Mouse (Mus musculus): ENCODE data around the gene Bcap29. TPM values are rescaled to one million over a fixed set of nuclear protein-coding genes. Genes with fewer than 3 reads are reported as not detected.
"Not testable (repeated sequence)": the region's sequence is repeated elsewhere in the genome, so short reads cannot be mapped to it uniquely, and the experiment has no call there.

Gene Bcap29
- polyA plus RNA-seq, 1 experiment from 2014 or later: 30.0 TPM

DNA sequence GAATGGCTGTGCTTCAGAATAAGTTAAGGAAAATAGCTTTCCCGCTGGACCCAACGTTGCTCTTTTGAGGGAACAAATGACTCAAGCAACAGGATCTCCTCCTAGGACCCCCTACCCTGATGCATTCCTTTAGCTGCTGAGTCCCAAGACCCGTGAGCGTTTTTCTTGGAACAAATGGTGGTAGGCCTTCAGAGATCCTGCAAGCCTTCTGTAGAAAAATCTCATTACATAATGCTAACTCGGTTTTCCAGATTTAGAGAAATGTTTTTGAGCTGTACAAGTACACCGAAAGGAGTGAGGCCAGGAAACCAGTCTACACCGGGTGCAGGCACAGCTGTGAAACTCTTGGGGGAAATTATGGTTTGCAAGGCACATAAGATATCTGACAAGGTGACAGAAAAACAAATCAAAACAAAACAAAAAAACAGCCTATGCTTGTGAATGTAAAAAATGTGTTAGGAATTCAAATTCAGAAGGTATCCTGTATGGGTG, 53.1 kb downstream of the Bcap29 start:
- Histone ChIP-seq H3K36me3 (ENCODE audit: control insufficient read depth, insufficient read depth) (no peaks in the 10 kb centered on the region), H3K9me3 (ENCODE audit: control insufficient read depth) (no peaks in the 10 kb centered on the region), H3K4me1 (replicated peaks; ENCODE audit: control insufficient read depth, insufficient read depth, low read length) (no peaks in the 10 kb centered on the region), H3K4me3 (ENCODE audit: low read depth, low read length) (no peak overlapping the region), H3K4me2 (replicated peaks; ENCODE audit: low read depth) (no peak overlapping the region), H3K27me3 (replicated peaks; ENCODE audit: control insufficient read depth, insufficient read depth, low read length) (no peaks in the 10 kb centered on the region), H3K9ac (ENCODE audit: low read depth, low read length) (no peak overlapping the region), H3K27ac (ENCODE audit: low read depth, low read length) (no peak overlapping the region)
- 80% methylated on average over 7 of the region's 7 CpGs for WGBS
- ATAC-seq: no peak
- no peak for TF ChIP-seq CTCF (IDR thresholded peaks at IDR 0.05; ENCODE audit: low read depth)

DNA sequence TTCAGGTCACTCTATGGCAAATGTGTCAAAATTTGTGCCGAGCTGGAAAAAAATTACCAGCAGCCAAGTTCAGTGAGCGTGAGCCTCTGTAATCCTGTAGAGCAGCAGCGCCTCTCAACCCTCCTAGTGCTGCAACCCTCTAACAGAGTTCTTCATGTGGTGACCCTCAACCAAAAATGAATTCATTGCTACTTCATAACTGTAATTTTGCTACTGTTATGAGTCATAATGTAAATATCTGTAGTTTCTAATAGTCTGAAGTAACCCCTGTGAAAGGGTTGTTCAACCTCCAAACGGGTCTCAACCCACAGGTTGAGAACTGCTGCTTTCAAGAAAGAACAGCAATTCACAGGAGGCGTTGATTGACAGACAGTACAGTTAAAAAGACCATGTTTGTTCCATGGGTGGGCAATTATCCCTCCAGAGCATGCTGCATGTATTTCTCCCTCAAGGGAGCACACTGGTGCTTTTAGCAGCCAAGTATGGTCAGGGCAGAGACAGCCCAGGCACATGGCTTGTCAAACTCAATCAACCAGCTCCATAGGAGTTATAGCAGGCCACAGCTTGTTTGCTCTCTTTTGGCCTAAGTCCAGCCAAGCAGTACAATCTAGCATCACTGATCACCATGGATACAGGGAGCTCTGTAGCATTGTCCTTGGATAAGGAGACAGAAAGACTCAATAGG, 53.7 kb downstream of the Bcap29 start:
- H3K4me1 ChIP-seq (replicated peaks; ENCODE audit: control insufficient read depth, insufficient read depth, low read length): no peaks in the 10 kb centered on the region
- H3K36me3 ChIP-seq (ENCODE audit: control insufficient read depth, insufficient read depth): no peaks in the 10 kb centered on the region
- no peaks in the 10 kb centered on the region for H3K27me3 ChIP-seq (replicated peaks; ENCODE audit: control insufficient read depth, insufficient read depth, low read length)
- H3K4me3 ChIP-seq (ENCODE audit: low read depth, low read length): no peak overlapping the region
- peak; percentile 25; the same call in 1 of the 2 replicates for ATAC-seq
- WGBS: 86% methylated on average over 5 of the region's 5 CpGs
- H3K9ac ChIP-seq (ENCODE audit: low read depth, low read length): no peak overlapping the region
- H3K4me2 ChIP-seq (replicated peaks; ENCODE audit: low read depth): no peak overlapping the region
- no peak overlapping the region for H3K27ac ChIP-seq (ENCODE audit: low read depth, low read length)
- H3K9me3 ChIP-seq (ENCODE audit: control insufficient read depth): no peaks in the 10 kb centered on the region
- TF ChIP-seq CTCF (IDR thresholded peaks at IDR 0.05; ENCODE audit: low read depth): no peak

DNA sequence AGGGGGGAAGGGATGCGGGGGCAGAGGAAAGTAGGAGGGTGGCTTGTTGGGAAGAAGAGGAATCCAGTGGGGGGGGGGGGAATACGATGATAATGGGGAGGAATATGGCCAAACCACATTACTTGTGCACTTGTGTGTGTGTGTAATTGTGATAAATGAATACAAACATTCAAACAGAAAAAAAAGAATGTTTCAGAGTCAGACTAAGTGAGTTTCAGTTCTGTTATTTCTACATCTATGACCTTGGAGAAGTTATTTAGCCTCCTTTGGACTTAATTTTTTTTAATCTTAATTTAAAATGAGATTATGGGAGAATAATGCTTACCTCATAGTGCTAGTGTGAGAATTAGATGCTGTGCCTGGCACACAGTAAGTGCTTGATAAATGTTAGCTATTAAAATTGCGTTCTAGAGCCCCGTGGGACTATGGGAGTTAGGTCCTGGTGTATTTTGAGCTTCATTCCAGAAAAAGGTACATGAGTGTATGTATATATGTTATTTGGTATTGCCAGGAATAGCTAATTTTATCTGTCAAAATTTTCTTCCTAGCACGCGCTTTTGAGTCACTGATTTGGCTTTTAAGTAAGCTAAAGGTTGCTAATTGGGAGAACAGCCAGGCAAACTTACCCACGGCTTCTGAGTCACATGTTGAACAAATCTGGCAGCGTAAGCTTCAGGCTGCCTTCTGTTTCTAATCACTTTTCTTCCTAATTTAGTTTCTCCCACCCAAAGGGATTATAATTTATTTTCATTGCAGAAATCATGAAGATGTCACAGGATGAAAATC, 55.6 kb downstream of the Bcap29 start:
- TF ChIP-seq CTCF (IDR thresholded peaks at IDR 0.05; ENCODE audit: low read depth): no peak
- H3K4me3 ChIP-seq (ENCODE audit: low read depth, low read length): no peak overlapping the region
- no peak overlapping the region for H3K9ac ChIP-seq (ENCODE audit: low read depth, low read length)
- no peak overlapping the region for H3K27ac ChIP-seq (ENCODE audit: low read depth, low read length)
- no peak overlapping the region for H3K4me2 ChIP-seq (replicated peaks; ENCODE audit: low read depth)
- no peaks in the 10 kb centered on the region for H3K27me3 ChIP-seq (replicated peaks; ENCODE audit: control insufficient read depth, insufficient read depth, low read length)
- no peaks in the 10 kb centered on the region for H3K36me3 ChIP-seq (ENCODE audit: control insufficient read depth, insufficient read depth)
- H3K4me1 ChIP-seq (replicated peaks; ENCODE audit: control insufficient read depth, insufficient read depth, low read length): no peaks in the 10 kb centered on the region
- H3K9me3 ChIP-seq (ENCODE audit: control insufficient read depth): no peaks in the 10 kb centered on the region
- 86% methylated on average over 8 of the region's 8 CpGs for WGBS
- no peak for ATAC-seq

DNA sequence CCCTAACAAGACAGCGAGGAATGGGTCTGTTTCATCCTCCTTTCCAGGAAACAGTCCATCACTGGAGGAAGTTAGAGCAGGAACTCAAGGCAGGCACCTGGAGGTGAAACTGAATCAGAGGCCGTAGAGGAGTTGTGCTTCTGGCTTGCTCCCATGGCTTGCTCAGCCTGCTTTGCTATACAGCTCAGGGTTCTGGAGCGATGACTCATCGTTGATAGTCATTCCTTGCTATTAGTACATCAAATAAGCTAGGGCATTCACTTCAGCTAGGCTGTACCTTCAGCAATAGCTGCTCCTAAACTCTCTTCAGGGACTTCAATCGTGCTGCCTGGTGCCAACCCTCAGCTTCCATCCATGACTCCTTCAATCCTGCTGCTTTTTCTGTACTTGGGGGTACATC, 60.0 kb downstream of the Bcap29 start:
- Histone ChIP-seq H3K36me3 (ENCODE audit: control insufficient read depth, insufficient read depth) (no peaks in the 10 kb centered on the region), H3K4me2 (replicated peaks; ENCODE audit: low read depth) (no peak overlapping the region), H3K27ac (ENCODE audit: low read depth, low read length) (no peak overlapping the region), H3K27me3 (replicated peaks; ENCODE audit: control insufficient read depth, insufficient read depth, low read length) (no peaks in the 10 kb centered on the region), H3K4me1 (replicated peaks; ENCODE audit: control insufficient read depth, insufficient read depth, low read length) (no peaks in the 10 kb centered on the region), H3K9ac (ENCODE audit: low read depth, low read length) (no peak overlapping the region), H3K9me3 (ENCODE audit: control insufficient read depth) (no peaks in the 10 kb centered on the region), H3K4me3 (ENCODE audit: low read depth, low read length) (no peak overlapping the region)
- no peak for TF ChIP-seq CTCF (IDR thresholded peaks at IDR 0.05; ENCODE audit: low read depth)
- ATAC-seq: no peak
- 83% methylated on average over 5 of the region's 5 CpGs for WGBS

DNA sequence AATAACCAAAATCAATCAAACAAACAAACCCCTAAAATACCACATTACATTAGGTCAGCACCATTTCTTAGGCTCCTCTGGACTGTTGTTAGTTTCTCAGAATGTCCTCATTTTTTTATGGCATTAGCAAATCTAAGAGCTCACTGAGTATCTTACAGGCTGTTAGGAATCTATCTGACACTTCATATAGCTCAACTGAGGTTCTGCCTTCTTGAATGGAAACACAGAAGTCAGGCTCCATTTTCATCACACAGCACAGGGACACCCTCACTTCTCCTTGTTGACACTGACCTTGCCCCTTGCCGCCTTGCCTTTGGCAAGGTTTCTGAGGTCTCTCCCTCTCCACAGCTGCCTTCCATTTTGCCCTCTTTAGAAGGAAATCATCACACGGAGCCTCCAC, 64.7 kb downstream of the Bcap29 start:
- WGBS: 52% methylated on average over 2 of the region's 2 CpGs
- ATAC-seq: no peak

DNA sequence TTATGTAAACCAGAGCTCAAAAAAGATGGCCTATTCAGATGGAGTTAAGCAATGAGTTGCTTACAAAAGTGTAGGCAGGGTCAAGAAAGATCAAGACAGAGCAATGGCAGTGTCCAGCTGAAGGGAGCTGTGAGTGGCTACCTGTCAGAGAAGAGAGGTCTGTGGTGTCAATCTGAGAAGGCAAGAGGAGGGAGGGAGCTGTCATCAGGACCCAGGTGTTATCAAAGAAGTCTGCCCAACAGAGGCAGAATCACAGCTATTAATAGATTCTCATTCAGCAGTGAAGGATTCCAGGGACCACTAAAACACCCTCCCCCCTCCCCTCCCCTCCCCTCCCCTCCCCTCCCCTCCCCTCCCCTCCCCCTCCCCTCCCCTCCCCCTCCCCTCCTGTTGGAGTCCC, 65.8 kb downstream of the Bcap29 start:
- Histone ChIP-seq H3K4me3 (ENCODE audit: low read depth, low read length) (no peak overlapping the region), H3K27ac (ENCODE audit: low read depth, low read length) (no peak overlapping the region), H3K9me3 (ENCODE audit: control insufficient read depth) (no peaks in the 10 kb centered on the region), H3K9ac (ENCODE audit: low read depth, low read length) (no peak overlapping the region), H3K27me3 (replicated peaks; ENCODE audit: control insufficient read depth, insufficient read depth, low read length) (no peaks in the 10 kb centered on the region), H3K4me1 (replicated peaks; ENCODE audit: control insufficient read depth, insufficient read depth, low read length) (no peaks in the 10 kb centered on the region), H3K4me2 (replicated peaks; ENCODE audit: low read depth) (no peak overlapping the region), H3K36me3 (ENCODE audit: control insufficient read depth, insufficient read depth) (no peaks in the 10 kb centered on the region)
- TF ChIP-seq CTCF (IDR thresholded peaks at IDR 0.05; ENCODE audit: low read depth): no peak
- ATAC-seq: no peak

More for the DNA sequence above, 64.7 kb downstream of the Bcap29 start:
- Histone ChIP-seq H3K4me2 (replicated peaks; ENCODE audit: low read depth) (no peak overlapping the region), H3K36me3 (ENCODE audit: control insufficient read depth, insufficient read depth) (no peaks in the 10 kb centered on the region), H3K4me1 (replicated peaks; ENCODE audit: control insufficient read depth, insufficient read depth, low read length) (no peaks in the 10 kb centered on the region), H3K4me3 (ENCODE audit: low read depth, low read length) (no peak overlapping the region), H3K27me3 (replicated peaks; ENCODE audit: control insufficient read depth, insufficient read depth, low read length) (no peaks in the 10 kb centered on the region), H3K9ac (ENCODE audit: low read depth, low read length) (no peak overlapping the region), H3K27ac (ENCODE audit: low read depth, low read length) (no peak overlapping the region), H3K9me3 (ENCODE audit: control insufficient read depth) (no peaks in the 10 kb centered on the region)
- no peak for TF ChIP-seq CTCF (IDR thresholded peaks at IDR 0.05; ENCODE audit: low read depth)

DNA sequence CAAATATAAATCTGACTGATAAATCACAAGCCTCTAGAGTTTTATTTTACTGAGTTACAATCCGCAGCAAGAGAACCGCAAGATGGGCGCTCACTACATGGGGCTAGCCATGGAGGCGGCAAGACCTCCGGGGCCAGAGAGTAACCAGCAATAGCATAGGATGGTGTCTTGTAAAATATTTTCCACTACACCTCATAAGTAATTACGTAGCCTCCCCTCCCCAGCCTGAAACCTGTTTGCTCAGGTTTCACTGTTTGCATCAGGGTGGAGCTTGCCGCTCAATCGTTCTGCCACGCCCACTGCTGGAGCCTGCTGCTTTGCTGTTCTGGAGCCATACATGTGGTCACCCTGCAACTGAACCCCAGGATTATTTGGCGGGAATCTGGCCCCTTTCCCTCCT, 66.9 kb downstream of the Bcap29 start:
- H3K9me3 ChIP-seq (ENCODE audit: control insufficient read depth); H3K27ac ChIP-seq (ENCODE audit: low read depth, low read length); H3K9ac ChIP-seq (ENCODE audit: low read depth, low read length); ATAC-seq; H3K27me3 ChIP-seq (replicated peaks; ENCODE audit: control insufficient read depth, insufficient read depth, low read length); H3K4me1 ChIP-seq (replicated peaks; ENCODE audit: control insufficient read depth, insufficient read depth, low read length); H3K36me3 ChIP-seq (ENCODE audit: control insufficient read depth, insufficient read depth): not testable (repeated sequence)
- H3K4me3 ChIP-seq (ENCODE audit: low read depth, low read length): peak overlapping the region; percentile 13; the same call in 1 of the 2 replicates
- 15% methylated on average over 10 of the region's 10 CpGs for WGBS
- peak overlapping the region; percentile 61 for H3K4me2 ChIP-seq (replicated peaks; ENCODE audit: low read depth)

Data from intestine, postnatal 0 days (tissue).